Mouse (Mus musculus): ENCODE data around the gene Nisch.

The Nisch gene

DNA sequence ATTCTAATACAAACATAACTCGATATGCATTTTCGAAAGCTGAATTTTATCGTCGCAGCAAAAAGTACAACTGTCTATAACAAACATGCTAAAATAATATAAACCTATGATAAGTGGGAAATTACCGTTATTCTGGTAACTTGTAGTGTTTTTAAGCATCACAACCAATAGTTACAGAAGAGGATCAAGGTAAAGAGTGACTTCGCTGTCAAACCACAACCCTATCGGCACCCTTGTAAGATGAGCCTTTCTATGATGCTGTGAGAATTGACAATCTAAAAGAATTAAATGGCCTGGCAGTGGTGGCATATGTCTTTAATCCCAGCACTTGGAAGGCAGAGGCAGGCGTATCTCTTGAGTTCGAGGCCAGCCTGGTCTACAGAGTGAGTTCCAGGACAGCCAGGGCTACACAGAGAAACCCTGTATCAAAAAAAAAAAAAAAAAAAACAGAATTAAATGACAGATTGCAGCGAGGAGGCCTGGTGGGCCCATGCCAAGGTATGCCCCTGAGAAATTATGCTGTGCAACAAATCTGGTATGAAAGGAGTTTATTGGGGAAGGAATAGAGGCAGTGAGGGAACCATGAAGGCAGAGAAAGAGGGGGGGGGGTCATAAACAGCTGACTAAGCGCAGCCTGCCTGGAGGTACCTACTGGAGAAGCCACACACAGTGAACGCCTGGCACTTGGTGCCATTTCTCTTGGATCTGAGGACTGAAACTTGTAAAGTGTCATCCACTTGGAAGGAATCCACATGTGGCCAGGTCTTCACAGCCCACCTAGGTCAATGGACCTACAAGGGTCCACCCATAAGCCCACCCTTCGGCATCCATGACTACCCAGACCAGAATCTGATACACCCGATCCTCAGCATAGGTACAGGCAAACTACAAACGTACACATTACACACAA is 87.2 kb downstream of the Nisch start:
- no peak for DNase-seq

DNA sequence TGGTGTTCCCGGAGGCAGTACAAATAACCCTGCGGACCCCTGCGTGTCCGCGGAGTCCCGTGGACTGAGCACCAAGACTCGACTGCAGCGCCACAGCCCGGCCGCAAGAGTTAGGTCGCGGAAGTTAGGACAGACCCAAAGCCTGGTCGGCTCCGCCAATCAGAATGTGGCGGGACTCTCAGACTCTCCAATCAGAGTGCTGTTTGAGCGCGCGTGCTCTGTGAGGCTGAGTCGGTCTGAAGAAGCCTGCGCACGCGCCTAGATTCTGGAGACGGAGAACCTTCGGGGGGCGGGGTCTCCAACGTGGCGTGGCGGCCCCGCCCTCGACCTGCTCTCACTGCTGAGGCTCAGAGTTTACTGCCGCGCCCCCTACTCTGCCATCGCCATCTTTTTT is 87.9 kb downstream of the Nisch start, which contains the start of gene Smim4:
Gene Smim4 (minus strand): TSS at position 131 of the 394 bp plus-strand sequence.
- DNase-seq = peak; percentile 96

DNA sequence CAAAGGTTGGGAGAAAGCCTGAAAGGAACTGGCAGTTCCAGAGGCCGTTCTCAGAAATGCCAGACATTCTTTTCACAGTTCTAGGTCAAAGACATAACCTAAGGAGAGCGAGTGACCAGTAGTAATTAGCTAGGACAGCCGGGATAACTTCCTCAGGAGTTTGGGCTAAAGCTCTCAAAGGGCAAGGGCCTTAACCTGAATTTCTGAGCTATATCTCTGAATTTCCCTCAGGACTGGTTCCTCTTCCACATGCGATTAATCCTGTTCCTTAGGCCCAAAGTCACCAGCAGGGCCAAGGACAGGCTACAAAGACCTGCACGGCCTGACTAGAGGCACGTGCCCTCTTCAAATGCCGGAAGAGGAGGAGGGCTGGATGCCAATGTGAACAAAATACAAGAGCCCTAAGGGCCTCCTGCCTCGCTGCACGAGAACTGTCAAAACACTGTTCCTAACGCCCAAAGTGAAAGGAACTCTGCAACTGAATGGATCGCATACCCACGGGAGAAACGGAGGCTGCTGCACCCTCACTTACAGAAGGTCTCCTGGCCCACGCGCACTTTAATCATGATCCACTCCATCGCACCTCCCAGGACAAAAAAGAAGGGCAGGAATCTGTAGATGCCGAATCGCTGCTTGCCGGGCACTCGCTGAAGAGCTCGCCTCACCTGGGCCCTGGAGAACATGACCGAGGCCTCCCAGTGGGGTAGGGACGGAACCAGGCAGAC is 88.5 kb downstream of the Nisch start:
- no peak for DNase-seq

DNA sequence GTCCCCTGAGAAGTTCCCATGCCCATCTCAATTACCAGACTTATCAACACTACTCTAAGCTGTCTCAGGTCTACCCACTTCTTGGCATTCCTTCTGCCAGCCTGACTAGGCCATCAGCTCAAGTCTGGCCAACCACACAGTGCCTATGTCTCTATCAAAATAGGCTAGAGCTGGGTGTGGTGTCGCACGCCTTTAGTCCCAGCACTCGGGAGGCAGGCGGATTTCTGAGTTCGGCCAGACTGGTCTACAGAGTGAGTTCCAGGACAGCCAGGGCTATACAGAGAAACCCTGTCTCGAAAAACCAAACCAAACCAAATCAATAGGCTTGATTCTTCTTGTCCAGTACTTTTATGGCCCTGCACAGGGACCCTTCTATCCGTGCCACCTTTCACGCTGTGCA is 89.9 kb downstream of the Nisch start:
- DNase-seq = no peak

DNA sequence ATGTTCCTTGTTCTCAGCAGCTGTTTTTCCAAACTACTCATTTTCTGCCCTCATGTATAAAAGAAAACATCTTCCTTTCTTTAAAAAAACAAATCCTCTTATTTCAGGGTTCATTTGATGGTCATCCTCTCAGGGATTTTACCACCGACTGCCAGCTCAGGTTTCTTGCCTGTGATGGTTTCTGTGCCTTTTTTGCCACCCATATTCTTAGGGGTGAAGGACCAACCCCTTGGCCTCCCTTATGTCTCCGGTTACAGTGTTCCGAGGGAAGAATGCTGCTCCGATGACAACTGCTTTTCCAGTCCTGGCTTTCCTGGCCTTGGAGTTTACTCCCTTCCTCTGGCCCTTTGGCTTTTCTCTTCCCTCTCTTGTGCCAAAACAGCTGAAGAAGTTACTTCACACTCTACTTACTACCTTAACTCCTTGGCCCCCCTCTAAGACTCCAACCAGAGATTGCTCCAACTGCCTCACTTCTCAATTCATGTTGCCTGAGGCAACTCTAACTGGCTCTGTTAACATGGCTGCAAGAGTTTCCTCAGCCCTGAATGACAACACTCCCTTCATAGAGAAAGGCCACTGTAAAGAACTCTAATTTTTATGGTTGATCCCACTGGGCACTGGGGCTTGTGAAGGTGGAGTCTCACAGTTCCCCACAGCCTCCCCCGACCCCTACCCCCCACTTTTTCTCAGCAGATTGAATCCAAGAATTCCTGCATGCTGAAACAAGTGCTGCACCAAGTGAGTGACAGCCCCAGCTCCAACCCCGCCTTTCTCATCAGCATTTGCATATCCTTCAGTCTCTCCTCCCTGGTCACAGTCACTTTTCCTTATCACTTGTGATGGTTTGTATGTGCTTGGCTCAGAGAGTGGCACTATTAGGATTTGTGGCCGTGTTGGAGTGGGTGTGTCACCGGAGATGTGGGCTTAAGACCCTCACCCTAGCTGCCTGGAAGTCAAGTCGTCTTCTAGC is 91.4 kb downstream of the Nisch start:
- DNase-seq = no peak
